Mouse (Mus musculus) limb, embryonic 15.5 days (tissue): ENCODE measurements at regions not wholly inside any gene's neighbourhood (a gene's known extent, or its start where the extent isn't known, plus 50 kb on each side); places are given as distances from the start of the nearest gene placed in this dataset.

Experiments used
- ATAC-seq: fragments of 200-750 bp; cut with Nextera tagmentation; 2 replicates; pipeline ENCODE4 v1.8.0; 2017; ENCODE audit warnings: low read depth, moderate TSS enrichment; ENCODE audit not compliant: insufficient number of reproducible peaks, low FRiP score, low TSS enrichment
- H3K27ac ChIP-seq: fragments of 300-500 bp; sonication (generic); 2 replicates; pipeline ENCODE4 v1.5.1; 2015; ENCODE audit warnings: moderate library complexity, mild to moderate bottlenecking, inconsistent platforms
- H3K27me3 ChIP-seq: fragments of 300-500 bp; sonication (generic); 2 replicates; pipeline ENCODE4 v1.6.1; 2015; ENCODE audit warnings: inconsistent platforms
- H3K36me3 ChIP-seq: fragments of 300-500 bp; sonication (generic); 2 replicates; pipeline ENCODE4 v1.6.1; 2015; ENCODE audit warnings: inconsistent platforms
- H3K4me1 ChIP-seq: fragments of 300-500 bp; sonication (generic); 2 replicates; pipeline ENCODE4 v1.6.1; 2015; ENCODE audit warnings: inconsistent platforms
- H3K4me2 ChIP-seq: fragments of 300-500 bp; sonication (generic); 2 replicates; pipeline ENCODE4 v1.6.1; 2015; ENCODE audit warnings: mild to moderate bottlenecking, inconsistent platforms
- H3K4me3 ChIP-seq: fragments of 300-500 bp; sonication (generic); 2 replicates; pipeline ENCODE4 v1.5.1; 2015; ENCODE audit warnings: mild to moderate bottlenecking, inconsistent platforms
- H3K9ac ChIP-seq: fragments of 300-500 bp; sonication (generic); 2 replicates; pipeline ENCODE4 v1.6.1; 2015; ENCODE audit warnings: inconsistent platforms
- H3K9me3 ChIP-seq: fragments of 300-500 bp; sonication (generic); 2 replicates; pipeline ENCODE4 v1.6.1; 2016; ENCODE audit warnings: inconsistent platforms
- WGBS: fragments of 180-500 bp; shearing (Covaris S2); methylation state at CpG from one replicate; pipeline ENCODE4 v1.1.7; 2015; 5-methylcytosine and 5-hydroxymethylcytosine counted together

DNA sequence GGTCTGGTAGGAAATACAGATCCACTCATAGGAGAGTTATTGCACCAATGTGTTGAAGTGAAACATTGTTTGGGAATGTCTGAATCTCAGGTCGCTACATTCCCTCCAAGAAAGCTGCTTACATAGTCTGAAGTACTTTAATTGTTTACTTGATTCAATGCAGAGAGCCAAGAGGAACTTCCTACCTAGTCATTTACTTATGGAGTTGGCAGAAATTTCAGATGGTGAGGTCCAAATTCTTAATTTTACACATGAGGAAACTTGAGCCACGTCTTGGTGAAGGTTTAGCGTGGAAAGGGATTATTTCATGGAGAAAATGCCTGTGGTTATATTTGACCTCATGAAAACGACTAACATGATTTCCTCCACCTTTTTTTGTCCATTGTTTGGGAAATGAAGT is 131.5 kb downstream of the Otol1 start:
- no peak overlapping the region for H3K4me2 ChIP-seq
- 30% methylated on average over 4 of the region's 4 CpGs for WGBS
- H3K4me3 ChIP-seq: no peak overlapping the region
- no peaks in the 10 kb centered on the region for H3K9me3 ChIP-seq
- no peak overlapping the region for H3K27ac ChIP-seq
- H3K9ac ChIP-seq: no peak overlapping the region
- H3K36me3 ChIP-seq: no peaks in the 10 kb centered on the region
- no peak for ATAC-seq
- no peaks in the 10 kb centered on the region for H3K4me1 ChIP-seq
- no peaks in the 10 kb centered on the region for H3K27me3 ChIP-seq

DNA sequence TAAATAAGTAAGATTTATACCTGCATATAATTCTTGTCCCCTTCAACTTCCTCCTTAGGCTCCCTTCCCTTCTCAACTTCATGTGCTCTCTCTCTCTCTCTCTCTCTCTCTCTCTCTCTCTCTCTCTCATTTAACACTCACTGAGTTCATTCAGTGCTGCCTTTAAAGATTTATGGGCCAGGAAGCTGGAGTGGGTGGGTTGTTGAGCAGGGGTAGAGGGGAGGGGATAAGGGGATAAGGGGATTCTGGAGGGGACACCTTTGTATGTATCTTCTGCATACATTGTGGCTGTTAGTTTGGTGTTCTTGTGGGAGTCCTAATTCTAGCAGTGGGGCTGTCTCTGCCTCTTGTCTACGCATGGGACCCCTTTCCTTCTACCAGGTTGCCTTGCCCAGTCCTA is 138.3 kb downstream of the Otol1 start:
- Histone ChIP-seq H3K9ac (no peak overlapping the region), H3K27me3 (no peaks in the 10 kb centered on the region), H3K36me3 (no peaks in the 10 kb centered on the region), H3K27ac (no peak overlapping the region), H3K4me3 (no peak overlapping the region), H3K4me2 (no peak overlapping the region), H3K4me1 (no peaks in the 10 kb centered on the region), H3K9me3 (no peaks in the 10 kb centered on the region)
- WGBS: 63% methylated on average over 1 of the region's 1 CpGs
- no peak for ATAC-seq

DNA sequence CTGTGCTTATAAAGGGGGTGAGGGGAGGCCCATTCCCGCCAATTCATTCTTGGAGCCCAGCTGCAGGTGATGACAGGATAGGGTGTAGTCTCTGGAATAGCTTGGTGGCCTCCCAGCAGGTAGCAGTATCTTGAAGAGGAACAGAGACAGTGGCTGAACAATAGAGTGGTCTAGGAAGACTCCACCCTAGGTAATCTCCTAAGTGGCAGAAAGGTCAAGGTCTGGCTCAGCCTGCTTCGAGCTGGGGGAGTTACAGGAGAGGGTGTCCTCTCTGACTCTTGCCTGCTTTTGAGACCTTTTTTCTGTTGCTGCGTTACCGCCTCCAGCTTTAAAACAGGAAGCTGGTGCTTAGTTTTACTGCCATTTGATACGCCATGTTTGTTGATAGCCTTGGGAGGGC is 143.7 kb downstream of the Otol1 start:
- Histone ChIP-seq H3K4me2 (no peak overlapping the region), H3K4me3 (no peak overlapping the region), H3K27ac (no peak overlapping the region), H3K36me3 (no peaks in the 10 kb centered on the region), H3K9me3 (no peaks in the 10 kb centered on the region), H3K27me3 (no peaks in the 10 kb centered on the region), H3K4me1 (no peaks in the 10 kb centered on the region), H3K9ac (no peak overlapping the region)
- no peak for ATAC-seq
- 40% methylated on average over 5 of the region's 5 CpGs for WGBS

DNA sequence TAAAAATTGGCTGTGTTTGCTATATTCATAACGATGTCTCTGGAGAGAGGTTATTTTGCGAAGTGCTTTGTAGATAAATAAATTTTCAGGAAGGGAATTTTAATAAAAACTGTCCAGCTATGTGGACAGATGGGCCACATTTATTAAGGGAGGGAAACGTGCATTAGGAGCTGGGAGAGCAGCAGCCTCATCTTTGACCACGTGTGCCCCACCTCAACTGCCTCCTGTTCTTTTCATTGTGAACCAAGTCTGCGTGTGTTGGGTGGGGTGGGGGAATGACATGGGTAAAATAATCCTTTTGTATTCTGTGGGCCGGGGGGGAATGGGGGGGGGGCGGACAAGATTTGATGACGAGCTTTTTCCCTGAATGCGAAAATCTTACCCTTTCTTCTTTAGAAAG is 152.6 kb downstream of the Otol1 start:
- Histone ChIP-seq H3K9ac (no peak overlapping the region), H3K9me3 (no peaks in the 10 kb centered on the region), H3K27ac (no peak overlapping the region), H3K27me3 (no peaks in the 10 kb centered on the region), H3K36me3 (no peaks in the 10 kb centered on the region), H3K4me2 (no peak overlapping the region), H3K4me3 (no peak overlapping the region), H3K4me1 (no peaks in the 10 kb centered on the region)
- ATAC-seq: no peak
- 69% methylated on average over 9 of the region's 9 CpGs for whole genome bisulfite sequencing

DNA sequence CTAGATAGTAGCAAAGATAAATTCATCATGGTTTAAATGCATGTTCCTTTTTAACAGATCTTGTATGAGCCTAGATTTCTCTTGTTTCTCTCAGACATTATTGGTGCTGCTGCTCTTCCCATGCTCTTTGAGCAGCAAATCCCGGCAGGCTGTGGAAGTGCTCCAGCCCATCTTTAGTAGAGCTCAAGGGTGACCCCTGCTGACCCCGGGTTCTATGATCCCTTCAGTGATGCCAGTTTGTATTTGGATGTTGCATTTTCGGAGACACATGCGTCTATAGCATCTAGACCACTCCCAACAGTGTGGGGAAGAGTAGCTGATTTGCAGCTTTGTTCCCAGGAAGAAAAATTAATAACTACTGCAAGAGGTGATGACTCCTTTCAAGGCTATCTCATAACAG is 164.3 kb downstream of the Otol1 start:
- H3K4me2 ChIP-seq: no peak overlapping the region
- H3K36me3 ChIP-seq: no peaks in the 10 kb centered on the region
- no peaks in the 10 kb centered on the region for H3K9me3 ChIP-seq
- no peak overlapping the region for H3K27ac ChIP-seq
- no peak overlapping the region for H3K4me3 ChIP-seq
- H3K4me1 ChIP-seq: no peaks in the 10 kb centered on the region
- WGBS: 51% methylated on average over 4 of the region's 4 CpGs
- no peak for ATAC-seq
- H3K27me3 ChIP-seq: no peaks in the 10 kb centered on the region
- H3K9ac ChIP-seq: no peak overlapping the region

DNA sequence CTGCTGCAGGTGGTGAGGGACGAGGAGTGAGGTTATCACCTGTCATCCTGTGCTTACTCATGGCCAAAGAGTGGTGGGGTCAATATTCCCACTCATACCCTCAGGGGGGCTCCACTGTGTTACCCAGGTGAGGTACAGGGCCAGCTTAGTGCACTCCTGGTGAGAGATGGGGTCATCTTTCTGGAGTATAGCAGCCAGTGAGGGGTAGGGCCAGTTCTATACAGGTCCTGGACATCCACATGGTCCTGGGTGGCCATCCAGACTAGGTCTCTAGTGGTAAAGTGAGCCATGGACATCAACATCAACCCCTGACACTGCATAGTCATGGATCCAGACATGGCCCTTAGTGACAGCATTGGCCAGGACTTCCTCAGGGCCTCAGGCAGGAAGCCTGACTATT is 169.0 kb downstream of the Otol1 start:
- Histone ChIP-seq H3K4me3 (no peak overlapping the region), H3K4me2 (no peak overlapping the region), H3K9me3 (no peaks in the 10 kb centered on the region), H3K9ac (no peak overlapping the region), H3K27me3 (no peaks in the 10 kb centered on the region), H3K27ac (no peak overlapping the region), H3K36me3 (no peaks in the 10 kb centered on the region), H3K4me1 (no peaks in the 10 kb centered on the region)
- 63% methylated on average over 1 of the region's 1 CpGs for WGBS
- no peak; the same call in 1 of the 2 replicates for ATAC-seq

DNA sequence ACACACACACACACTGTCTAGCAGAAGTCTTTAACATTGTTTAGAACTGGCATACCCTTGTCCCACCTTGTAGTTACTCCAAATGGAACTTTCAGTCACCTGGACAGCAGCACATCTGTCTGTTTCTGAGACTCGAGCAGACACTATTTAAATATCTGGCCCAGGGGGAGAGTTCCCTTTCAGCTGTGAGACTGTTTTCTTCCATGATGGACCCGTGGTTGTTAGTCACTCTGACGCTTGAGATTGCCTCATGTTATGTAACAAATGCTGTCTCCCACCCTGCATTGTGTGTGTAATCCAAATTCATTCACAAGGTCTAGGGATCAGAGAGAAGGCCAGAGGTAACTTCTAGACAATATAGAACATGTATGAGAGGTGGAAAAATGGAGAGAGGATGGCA is 174.2 kb downstream of the Otol1 start:
- H3K9ac ChIP-seq: no peak overlapping the region
- WGBS: 52% methylated on average over 3 of the region's 3 CpGs
- H3K27me3 ChIP-seq: no peaks in the 10 kb centered on the region
- H3K27ac ChIP-seq: no peak overlapping the region
- H3K4me2 ChIP-seq: no peak overlapping the region
- H3K4me3 ChIP-seq: no peak overlapping the region
- no peaks in the 10 kb centered on the region for H3K36me3 ChIP-seq
- H3K4me1 ChIP-seq: no peaks in the 10 kb centered on the region
- no peak for ATAC-seq
- no peaks in the 10 kb centered on the region for H3K9me3 ChIP-seq

DNA sequence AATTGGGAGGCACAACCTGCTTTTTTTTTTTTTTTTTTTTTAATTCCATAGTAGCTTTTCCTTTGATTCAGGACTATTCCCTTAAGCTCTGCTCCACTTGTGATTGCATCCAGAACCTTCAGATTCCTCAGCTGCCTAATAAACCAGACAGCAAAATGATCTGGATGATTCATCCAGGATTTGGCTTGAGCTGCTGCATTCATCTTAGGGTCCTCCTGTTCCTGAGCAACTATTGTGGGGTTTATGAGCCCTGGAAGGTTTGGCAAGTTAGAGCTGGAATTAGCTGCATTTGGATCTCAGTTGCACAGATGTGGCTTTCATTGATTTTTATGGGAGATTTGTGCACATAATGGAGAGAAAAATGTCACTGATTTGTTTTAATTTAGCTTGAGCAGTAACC is 183.3 kb downstream of the Otol1 start:
- H3K4me3 ChIP-seq: no peak overlapping the region
- no peak overlapping the region for H3K27ac ChIP-seq
- no peaks in the 10 kb centered on the region for H3K9me3 ChIP-seq
- H3K27me3 ChIP-seq: no peaks in the 10 kb centered on the region
- H3K4me2 ChIP-seq: no peak overlapping the region
- H3K36me3 ChIP-seq: no peaks in the 10 kb centered on the region
- no peaks in the 10 kb centered on the region for H3K4me1 ChIP-seq
- H3K9ac ChIP-seq: no peak overlapping the region
- no peak for ATAC-seq

DNA sequence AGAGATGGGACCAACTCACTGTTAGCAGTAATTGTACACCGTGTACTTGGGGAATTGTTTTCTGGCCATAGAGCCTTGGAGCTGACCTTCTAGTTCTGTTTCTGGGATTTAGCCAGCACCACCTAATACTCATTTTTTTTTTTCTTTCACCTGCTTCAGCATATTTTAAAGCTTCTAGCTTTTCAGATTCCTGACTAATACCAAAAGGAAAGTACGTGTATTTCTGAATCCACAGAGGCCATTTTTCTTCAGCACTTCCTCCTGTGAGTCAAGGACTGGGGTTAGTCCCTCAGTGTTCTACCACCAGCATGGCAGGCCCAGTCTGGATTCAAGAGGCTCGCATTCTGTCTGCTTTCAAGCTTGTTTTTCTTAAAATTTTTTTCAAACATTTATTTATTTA is 189.3 kb downstream of the Otol1 start:
- no peaks in the 10 kb centered on the region for H3K36me3 ChIP-seq
- H3K4me2 ChIP-seq: no peak overlapping the region
- ATAC-seq: no peak
- H3K27me3 ChIP-seq: no peaks in the 10 kb centered on the region
- H3K9me3 ChIP-seq: no peaks in the 10 kb centered on the region
- no peak overlapping the region for H3K27ac ChIP-seq
- no peak overlapping the region for H3K9ac ChIP-seq
- H3K4me3 ChIP-seq: no peak overlapping the region
- WGBS: 78% methylated on average over 3 of the region's 3 CpGs
- H3K4me1 ChIP-seq: no peaks in the 10 kb centered on the region

DNA sequence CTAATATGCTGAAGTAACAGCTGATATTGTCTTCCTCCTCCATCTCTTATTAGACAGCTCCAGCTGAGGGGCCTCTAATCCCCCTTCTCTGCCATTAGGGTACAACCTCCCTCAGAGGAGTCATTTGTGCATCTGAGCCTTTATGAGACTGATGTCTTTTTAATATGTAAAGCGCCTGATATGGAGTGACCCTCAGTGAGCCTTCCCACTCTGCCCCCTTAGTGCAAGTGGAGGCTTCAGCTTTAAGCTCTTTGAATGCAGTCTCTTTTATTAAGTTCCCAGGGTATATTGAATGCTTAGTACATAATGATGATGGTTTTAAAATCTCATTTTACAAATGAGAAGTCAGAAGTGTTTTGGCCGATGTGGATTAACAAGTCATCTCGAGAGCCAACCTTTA is 191.5 kb downstream of the Otol1 start:
- Histone ChIP-seq H3K27ac (no peak overlapping the region), H3K4me2 (no peak overlapping the region), H3K27me3 (no peaks in the 10 kb centered on the region), H3K36me3 (no peaks in the 10 kb centered on the region), H3K9me3 (no peaks in the 10 kb centered on the region), H3K9ac (no peak overlapping the region), H3K4me1 (no peaks in the 10 kb centered on the region), H3K4me3 (no peak overlapping the region)
- 68% methylated on average over 3 of the region's 3 CpGs for WGBS
- no peak for ATAC-seq

DNA sequence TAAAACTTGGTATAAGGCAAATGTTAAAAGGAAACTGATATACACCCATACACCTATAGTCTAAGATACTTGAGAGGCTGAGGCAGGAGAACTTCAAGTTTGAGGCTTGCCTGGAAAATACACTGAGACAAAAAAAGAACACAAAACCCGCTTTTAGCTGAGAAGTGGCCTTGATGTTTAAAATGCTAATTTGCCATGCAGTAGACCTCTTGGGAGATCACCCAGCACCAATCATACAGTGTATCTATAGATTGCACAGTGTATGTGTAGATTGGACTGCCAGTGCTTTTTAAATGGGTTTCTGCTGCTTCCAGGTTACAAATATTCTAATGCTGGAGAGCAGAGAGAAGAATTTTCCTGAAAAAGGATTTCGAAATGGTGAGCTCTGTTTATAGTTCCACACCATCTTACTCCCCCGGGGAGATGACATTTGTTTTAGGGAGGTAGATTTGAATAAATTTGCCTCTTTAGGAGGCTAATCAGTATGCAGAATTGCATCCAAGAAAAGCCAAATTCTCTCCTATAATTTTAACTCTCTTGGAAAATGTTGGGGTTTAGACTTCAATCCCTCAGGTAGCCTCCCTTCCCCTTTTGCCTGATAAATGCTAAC is 194.0 kb downstream of the Otol1 start:
- no peak for ATAC-seq
- no peak overlapping the region for H3K4me2 ChIP-seq
- H3K4me1 ChIP-seq: no peaks in the 10 kb centered on the region
- no peak overlapping the region for H3K4me3 ChIP-seq
- H3K9ac ChIP-seq: no peak overlapping the region
- H3K9me3 ChIP-seq: no peaks in the 10 kb centered on the region
- H3K27me3 ChIP-seq: no peaks in the 10 kb centered on the region
- 76% methylated on average over 3 of the region's 3 CpGs for WGBS
- no peak overlapping the region for H3K27ac ChIP-seq
- H3K36me3 ChIP-seq: no peaks in the 10 kb centered on the region

DNA sequence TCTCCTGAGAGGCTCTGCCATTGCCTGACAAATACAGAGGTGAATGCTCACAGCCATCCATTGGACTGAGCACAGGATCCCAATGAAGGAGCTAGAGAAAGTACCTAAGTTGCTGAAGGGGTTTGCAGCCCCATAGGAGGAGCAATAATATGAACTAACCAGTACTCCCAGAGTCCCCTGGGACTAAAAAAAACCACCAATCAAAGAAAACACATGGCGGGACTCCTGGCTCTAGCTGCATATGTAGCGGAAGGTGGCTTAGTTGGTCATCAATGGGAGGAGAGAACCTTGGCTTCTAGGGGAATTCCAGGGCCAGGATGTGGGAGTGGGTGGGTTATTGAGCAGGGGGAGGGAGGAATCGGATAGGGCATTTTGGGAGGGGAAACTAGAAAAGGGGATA is 207.8 kb downstream of the Otol1 start:
- no peak overlapping the region for H3K9ac ChIP-seq
- no peaks in the 10 kb centered on the region for H3K36me3 ChIP-seq
- H3K27ac ChIP-seq: no peak overlapping the region
- H3K4me3 ChIP-seq: no peak overlapping the region
- 85% methylated on average over 3 of the region's 3 CpGs for WGBS
- H3K9me3 ChIP-seq: no peaks in the 10 kb centered on the region
- no peaks in the 10 kb centered on the region for H3K4me1 ChIP-seq
- no peaks in the 10 kb centered on the region for H3K27me3 ChIP-seq
- no peak for ATAC-seq
- no peak overlapping the region for H3K4me2 ChIP-seq

DNA sequence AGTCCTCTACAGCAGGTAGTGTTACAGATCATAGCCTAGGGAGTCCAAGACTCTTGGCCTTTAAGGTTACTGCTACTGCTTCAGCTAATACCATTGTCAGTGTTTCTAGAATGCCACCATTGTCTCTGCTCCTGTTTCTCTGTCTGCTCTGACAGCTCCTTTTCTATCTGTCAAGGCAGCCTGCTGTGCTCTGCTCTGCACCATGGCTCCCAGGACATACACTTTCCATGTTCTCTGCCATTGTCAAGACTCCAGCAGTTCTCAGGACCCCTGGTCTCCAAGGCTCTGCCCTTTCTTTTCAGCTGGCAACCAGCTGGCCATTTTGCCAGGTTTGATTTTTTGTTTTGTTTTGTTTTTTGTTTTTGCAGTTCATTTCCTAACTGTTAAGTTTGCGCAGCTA is 208.7 kb downstream of the Otol1 start:
- Histone ChIP-seq H3K9me3 (no peaks in the 10 kb centered on the region), H3K27ac (no peak overlapping the region), H3K4me1 (no peaks in the 10 kb centered on the region), H3K27me3 (no peaks in the 10 kb centered on the region), H3K36me3 (no peaks in the 10 kb centered on the region), H3K4me2 (no peak overlapping the region), H3K9ac (no peak overlapping the region), H3K4me3 (no peak overlapping the region)
- WGBS: 91% methylated on average over 1 of the region's 1 CpGs
- ATAC-seq: no peak
